Mouse (Mus musculus) adrenal gland, adult 18-20 months (tissue): ENCODE results near the gene Dstyk. TPM values are rescaled to one million over a fixed set of nuclear protein-coding genes. Genes with fewer than 3 reads are reported as not detected.
A peak's percentile ranks its signal among the peaks of the same experiment; 100 is the strongest.

Source experiments
- DNase-seq, 2 experiments: peaks; one replicate each; pipeline ENCODE4 v3.0.0; 2021 to 2022; ENCODE audit warnings: low spot score in 2 of 2
- long read RNA-seq, 2 experiments: library from polyadenylated mRNA; stranded (forward); transcript quantifications; one replicate each; pipeline ENCODE4 v2.0.0; 2021
- total RNA-seq, 2 experiments: library from RNA; stranded (reverse); gene quantifications; 1 replicate in 1 of 2; 2 replicates in 1 of 2; pipeline ENCODE4 v1.2.3; 2021

The Dstyk gene
- 10 to 100 TPM; 22.4 to 24.3 TPM for total RNA-seq
- long read RNA-seq, experiment 1, full-length matches to known transcripts: 4 of 6 reads
- long read RNA-seq, experiment 1, partial matches to known transcripts: 1 of 6 reads
- long read RNA-seq, experiment 1, other reads (novel, unspliced or antisense): 1 of 6 reads
- long read RNA-seq, experiment 2, full-length matches to known transcripts: 11 of 22 reads
- long read RNA-seq, experiment 2, partial matches to known transcripts: 3 of 22 reads
- long read RNA-seq, experiment 2, other reads (novel, unspliced or antisense): 8 of 22 reads

DNA sequence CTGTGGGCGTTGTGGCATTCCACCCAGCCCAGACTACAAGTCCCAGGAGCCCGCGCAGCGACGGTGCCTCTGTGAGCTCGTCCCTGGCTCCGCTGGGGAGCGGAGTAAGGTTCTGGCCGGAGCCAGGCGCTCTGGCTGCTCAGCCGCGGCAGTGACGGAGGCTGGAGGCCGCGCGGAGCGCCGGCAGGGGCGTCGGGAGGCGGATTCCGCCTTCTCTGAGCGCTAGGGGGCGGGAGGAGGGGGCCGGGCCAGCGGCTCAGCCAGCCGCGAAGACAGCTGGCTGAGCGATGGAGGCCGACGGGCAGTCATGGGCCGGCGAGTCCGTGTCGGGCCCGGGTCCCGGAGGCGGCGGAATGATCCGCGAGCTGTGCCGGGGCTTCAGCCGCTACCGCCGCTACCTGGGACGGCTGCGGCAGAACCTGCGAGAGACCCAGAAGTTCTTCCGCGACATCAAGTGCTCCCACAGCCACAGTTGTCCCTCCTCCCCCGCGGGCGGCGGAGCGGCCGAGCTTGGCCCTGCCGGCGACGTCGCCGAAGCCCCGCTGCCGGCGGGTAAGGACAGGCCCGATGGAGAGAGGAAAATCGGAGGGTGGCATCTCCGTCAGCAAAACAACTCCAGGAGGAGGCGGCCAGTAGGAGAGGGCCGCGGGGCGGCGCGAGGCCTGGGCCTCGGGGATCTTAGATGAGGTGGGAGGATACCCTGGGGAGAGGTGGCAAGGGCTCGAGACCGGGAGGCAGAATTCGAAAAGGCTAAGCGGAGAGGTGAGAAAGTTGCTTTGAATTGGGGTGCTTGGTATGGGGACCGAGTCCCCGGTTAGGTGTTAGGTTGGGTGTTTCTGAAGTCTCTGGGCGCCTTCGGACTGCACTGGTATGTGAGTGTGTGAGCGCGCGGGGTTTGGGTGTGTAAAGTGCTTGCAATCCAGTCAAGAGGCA lies at the start of gene Dstyk:
Dstyk (plus strand) TSS at position 237 of the 933 bp plus-strand sequence.
- peak; percentile 87 to 88 for DNase-seq

DNA sequence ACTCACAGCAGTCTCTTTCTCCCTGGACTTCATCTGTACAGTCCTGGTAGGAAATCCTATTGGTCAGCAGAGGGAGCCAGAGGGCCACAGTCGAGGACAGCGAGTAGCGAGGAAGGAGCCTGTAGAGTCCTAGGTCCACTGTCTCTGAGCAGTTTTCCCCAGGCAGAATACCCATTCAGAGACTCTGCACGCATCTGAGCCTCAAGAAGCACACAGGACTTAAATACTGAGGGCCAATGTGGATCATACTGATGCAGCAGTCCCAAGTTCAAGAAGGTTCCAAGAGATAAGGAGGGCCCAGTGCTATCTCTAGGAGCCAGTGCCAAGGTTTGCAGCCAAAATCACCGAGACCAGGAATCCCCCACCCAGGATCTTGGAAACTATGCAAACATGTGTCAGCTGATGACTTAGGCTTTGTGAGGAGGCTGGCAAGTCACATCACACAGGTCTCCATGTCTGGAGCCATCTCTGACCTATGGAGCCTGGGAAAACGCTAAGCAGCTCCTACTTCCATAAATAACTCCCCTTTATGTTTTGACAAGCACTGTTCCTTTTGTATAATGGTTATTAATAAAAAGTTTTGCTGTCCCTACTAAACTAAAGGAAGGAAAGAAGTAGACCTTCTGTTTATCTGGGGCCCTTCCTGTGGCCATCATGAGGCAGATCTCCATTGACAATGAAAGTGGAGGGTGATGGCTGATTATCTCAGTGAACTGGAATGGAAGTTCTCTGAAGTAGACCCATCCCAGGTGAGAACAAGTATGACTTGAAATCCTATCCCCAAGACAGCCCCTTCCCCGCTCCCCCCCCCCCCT lies 49.5 kb upstream of the Dstyk start:
- DNase-seq: peak; percentile 78 to 81

DNA sequence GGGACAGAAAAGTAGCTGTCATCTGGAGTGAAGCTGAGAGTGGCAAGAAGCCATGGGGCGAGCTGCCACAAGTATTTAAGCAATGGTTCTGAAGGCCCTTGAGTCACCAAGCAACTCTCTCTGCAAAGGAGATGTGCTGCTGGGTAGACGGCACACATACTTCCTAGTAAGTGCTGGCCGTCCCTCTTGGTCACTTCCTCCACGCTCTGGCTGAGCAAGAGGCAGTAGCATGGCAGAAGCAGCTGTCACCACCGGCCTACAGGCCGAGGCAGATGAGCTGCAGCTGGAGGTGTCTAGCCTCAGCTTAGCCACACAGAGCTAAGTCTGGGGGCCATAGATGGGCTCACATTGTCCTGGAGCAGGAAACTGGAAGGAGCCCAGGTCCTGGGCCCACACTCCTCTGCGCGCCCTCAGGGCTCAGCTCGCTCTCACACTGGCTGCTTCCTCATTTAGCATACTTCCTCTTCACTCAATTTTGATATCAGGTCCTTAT lies 46.6 kb upstream of the Dstyk start:
- DNase-seq: no peak

DNA sequence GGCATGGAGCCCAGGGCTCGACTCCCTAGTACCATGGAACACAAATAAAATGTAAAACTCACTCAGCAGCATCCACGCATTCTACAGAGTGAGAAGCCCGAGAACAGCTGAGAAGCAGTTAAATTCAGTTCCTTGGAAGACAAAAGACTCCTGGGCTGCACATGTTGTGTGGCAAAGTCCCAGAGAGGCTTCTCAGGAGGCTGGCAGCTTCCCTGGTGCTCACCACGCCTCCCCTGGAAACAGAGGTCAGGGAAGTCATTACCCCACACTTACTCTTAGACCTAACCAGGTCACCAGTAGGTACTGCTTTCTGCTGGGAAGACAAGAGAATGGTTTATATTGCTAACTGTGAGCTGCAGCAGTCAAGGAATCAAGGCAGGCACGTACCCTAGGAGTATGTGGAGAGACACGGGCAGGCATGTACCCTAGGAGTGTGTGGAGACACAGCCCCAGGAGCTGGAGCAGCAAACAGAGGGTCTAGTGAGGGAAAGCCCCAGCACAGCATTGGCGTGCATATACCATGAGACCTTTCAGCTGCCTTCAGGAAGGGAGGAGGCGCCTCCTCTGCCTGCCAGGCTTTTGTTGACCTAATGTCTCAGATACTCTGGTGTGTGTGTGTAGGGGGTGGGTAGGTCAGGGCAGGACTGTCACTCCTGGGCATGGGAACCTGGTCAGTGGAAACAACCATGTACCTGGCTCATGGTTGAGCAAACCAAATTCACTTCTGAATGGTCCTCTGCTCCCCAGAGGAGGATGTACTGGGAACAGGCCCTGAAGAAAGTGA lies 45.9 kb upstream of the Dstyk start:
- no peak for DNase-seq

DNA sequence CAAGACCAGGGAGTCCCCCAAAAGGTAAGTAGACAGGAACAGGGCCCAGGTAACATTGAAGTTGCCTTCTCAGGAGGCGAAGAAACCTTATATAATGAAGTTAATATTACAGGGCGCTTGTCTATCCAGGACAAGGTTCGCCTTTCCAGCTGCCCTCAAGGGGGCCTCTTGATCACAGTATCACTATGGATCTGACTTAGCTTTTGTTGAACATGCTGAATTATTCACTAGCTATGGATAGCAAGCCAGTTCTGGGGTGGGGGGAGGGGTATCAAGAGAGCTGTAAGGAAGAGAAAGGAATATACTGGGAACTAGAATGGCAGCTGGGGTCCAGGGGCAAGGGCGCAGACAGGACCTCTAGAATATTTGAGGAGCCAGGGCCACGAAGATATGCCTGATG lies 45.0 kb upstream of the Dstyk start:
- DNase-seq: no peak

DNA sequence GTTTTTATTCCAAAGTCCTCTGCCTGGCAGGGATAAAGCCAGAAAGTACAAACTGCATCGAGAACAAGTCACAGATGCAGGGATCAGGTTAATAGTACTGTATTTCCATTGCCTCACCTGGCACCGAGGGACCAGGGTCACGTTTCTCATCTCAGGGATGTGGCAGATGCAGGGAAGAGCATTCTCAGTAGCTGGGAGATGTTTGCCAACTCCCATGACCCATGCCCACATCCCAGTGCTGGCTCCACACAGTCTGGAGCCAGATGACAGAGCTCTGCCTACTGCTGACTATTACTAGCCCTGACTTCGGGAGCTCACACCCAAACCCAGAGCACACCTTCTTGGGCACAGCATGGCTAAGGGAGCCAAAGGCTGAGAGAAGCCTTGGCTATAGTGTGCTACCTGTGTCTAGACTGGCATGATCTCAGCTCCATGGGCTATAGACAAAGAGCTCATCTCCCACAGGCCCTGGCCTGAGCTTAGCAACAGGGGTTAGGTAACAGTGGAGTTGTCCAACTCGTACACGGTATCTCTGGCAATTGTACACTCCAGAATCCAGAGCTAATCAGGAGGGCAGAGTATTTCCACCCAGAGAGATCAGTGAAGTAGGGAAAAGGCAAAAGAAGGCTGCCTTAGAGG lies 44.3 kb upstream of the Dstyk start:
- no peak for DNase-seq

DNA sequence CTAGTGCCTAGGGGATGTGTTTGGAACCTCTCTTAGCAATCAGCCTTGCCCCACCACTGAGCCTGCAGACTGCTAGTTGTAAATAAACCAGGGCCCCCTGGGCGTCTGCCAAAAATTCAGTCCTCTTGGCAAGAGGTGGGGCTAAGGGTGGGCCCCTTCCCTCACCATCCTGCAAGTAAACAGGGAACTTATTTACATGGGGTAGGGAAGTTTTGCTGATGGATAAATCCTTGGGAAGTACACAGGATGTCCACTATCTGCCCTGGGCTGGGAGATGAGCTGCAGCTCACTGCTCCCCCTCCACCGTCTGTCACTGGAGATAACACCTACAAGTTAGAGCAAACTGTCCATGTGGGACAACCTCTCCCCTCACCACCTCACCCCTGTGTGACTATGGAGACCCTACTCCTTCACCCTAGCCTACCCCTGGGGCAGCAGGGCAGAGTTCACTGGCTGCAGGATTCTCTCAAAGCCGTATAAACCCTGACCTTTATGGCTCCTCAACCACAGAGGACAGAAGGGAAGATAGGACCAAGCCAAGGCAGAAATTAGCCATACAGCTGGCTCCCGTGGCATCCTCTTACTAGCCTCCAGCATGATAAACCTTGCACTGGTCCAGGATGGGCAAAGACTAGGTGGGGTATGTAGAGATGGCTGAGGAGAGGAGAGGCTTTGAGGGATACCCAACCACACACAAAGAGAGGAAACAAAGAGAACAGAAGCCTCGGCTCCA lies 43.0 kb upstream of the Dstyk start:
- no peak for DNase-seq

DNA sequence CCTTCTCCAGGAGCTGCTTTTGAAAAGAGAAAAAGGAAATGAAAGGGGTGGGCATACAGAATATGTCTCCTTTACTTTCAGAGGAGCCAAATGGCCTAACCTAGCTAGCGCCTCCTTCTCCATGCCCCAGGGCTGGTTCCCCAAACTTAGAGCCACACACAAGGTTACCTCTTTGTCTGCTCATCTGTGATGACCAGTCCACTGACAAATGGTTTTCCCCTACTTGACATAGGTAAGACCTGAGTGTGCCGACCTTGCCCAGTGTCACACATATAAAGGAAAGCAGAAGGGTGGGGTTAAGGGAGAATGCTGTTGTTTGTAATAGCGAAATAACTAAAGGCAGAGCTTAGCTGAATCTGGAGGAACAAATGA lies 42.5 kb upstream of the Dstyk start:
- no peak for DNase-seq

DNA sequence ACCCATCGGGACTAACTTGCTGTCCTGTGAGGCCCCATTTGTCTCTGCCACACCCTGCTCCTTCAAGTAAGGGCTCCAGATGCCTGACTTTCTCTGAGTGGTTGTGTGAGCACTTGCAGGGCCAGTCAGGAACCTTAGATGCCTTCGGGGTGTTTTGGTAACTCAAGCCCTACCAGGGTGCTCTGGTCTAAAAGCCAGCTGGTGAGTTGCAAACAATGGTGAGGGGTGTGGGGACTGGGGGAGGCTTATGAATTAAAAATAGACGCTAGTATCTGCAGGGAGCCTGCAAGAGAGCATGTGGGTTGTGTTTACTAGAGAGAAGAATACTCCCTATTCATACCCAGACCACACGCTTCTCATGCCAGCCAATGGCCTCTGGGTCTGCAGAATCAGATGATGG lies 42.1 kb upstream of the Dstyk start:
- DNase-seq: no peak

DNA sequence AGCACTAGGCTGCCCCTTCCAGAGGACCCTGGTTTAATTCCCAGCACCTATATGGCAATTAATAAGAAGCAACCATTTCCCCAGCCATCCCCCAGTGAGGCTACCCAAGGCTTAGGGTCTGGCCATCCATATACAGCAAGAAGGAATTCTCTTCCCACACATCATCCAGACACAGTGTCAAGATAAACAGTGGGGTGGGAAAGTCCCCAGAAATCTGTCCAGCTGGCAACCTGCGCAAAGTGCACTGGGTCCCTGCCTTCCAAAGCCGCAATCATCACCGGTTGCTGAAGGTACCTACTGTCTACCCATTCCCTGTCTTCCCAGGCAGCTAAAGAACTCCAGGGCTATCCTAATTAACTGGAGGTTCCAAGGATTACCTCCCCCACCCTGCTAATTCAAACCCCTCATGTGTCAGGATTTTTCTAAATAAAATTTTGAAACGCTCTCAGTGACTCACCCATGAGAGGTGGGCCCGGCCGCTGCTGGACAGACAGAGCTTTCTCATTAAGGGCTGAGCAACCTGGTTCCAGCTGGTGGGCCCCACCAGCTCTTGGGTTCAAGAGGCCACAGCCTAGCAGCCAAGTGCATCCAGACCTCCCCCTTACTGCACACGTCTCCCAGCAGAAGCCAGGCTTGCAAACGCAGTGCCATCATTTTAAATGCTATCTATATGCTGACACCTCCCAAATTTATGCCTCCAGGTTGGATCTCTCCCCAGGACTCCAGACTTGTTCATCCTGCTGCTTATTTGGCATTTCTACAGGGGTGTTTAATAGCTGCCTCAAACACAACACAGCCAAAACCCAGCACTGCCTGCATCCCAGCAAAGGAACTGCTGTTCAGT lies 40.9 kb upstream of the Dstyk start:
- DNase-seq: no peak

DNA sequence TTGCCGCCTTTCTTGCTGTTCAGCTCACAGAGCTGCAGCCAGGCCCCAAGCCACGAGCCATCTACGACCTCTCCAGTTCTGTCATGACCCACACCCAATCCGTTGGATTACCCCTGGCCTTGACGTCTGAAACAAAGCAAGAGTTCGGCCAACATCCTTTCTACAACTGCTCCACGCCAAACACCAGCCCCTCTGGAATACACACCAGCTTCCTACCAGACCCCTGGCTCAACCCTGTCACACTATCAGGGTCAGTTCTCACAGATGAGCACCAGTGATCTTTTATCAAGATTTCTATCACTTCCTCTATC lies 40.3 kb upstream of the Dstyk start:
- no peak for DNase-seq

DNA sequence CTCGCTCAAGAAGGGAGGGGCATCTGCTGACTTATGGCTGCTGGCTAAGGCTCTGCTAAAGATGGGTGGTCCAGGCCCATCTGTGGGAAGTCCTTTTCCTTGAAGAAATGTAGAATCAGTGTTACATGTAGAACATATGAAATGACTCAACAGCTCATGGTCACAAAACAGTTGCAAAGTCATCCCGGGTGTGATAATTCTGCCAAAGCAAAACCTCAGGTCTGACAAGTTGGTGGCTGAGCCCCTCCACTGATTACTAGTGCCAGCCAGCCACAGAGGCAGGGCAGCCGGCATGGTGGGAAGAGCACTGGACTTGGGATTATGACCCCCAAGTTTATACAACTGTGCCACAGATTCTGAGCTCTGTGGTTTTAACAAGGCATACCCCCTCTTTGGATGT lies 39.5 kb upstream of the Dstyk start:
- no peak for DNase-seq

DNA sequence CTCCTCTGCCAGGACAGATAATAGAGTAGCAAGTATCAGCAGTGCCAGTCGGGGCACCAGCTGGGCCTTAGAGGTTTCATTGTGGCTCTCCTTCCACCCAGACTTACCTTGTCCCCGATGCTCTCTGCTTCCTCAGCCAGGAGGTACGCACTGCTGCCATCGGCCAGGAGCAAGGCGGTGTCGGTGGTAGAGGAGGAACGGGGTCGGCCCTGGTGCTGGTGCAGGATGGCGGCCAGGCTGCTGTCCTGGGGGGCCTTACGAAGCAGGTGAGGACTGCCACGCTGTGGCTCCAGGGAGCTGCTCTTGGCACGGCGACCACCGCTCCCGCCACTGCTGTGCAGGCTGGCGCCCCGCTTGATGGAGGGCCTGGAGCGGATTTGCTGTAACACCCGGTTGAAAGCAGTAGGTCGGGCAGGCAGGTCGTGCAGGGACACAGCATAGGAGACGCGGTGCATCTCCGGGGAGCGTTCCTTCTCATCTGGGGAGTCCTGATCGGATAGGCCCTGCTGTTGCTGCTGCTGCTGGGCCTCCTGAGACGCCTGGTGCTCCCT lies 36.7 kb upstream of the Dstyk start:
- DNase-seq: no peak

DNA sequence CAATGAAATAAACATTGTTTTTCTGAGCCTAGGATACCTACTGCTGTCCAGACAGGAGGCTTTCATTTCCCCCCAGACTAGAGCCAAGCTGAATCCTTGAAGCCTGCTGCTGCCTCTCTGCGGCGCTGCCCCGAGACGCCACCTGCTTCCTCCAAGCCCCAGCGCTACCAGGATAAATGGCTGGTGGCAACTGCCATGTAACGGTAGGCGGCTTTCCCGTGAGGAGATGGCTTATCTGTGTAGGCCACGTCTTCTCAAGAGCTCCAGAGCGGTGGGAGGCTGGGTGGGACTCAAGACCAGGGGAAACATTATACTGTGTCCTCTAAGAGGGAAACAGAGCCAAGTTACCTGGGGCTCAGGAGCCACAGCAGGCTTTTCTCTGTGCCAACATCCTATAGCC lies 35.4 kb upstream of the Dstyk start:
- no peak for DNase-seq

DNA sequence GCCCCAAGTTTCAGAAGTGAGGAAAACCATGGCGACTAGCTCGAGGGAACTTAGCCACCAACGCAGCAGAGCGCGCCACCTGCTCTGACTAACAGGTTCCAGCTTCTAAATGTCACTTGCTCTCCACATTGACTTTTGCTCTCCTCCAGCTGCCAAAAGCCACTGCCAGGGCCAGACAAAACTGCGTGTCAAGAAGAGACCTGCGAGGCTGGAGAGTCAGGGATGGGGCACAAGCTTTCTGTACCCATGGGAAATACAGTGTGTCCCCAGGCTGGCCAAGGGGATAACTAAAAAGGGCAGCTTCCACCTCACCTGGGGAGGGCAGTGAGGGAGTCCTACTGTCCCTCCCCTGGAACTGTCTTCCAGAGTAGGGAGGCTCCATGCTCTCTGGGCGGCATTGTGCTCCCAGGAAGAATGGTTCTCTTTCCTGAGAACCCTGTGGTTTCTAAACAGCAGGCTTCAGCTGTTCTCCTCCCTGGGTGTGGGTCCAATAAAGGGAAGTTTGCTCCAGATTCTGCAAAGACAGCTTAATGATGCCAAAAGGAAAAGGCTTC lies 33.3 kb upstream of the Dstyk start:
- DNase-seq: no peak

DNA sequence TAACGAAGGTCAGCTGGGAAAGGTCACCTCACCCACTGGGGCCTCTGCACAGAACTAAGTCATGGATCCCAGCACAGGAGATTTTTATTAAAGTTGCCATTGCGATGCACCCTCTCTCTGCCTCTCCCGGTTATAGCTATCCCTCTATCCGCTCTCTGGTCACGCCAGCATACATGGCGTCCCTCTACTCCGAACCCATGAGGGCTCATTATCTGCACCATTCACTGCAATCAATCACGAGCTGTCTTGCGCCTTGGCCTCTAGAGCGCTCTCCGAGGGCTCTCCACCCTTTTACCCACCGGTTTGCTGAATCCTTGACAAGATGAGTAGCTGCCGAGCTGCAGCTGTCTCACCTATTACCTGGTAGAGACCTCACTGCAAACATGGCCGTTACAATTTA lies 32.1 kb upstream of the Dstyk start:
- no peak for DNase-seq

DNA sequence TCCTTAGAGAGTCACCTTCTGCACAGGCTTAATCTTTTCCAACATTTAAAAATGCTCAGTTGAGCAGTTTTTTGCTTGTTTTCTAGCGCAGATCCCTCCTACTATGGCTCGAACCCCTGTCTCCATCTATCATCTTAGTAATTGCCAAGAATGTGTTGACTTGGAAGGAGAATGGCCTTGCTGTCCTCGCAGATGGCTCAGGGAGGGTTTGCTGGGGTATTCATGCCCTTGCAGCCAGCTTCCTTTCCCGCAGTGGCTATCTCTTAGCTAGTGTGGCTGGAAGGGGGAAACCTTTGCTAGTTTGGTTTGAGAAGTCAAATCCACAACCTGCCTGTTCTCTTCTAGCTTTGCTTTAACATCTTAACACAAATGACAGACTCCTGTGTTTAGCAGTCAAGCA lies 31.6 kb upstream of the Dstyk start:
- DNase-seq: no peak

DNA sequence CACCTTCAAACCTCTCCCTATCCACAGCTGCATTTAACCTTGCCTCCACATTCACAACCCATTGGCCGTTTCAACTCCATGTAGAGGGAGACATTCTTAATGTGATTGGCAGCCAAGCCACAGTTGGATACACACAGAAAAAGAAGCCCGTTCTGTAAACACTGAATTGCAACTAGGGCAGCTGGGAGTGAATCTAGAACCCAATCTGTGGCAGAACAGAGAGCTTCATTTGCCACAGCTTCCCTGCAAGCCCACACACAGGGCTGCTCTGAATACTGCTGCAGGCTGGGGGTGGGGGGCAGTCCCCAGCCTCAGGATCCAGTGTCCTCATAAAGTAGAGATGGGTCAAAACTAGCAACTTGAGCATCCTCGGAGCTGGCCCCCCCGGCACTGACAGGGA lies 31.1 kb upstream of the Dstyk start:
- no peak for DNase-seq
